Mouse (Mus musculus) heart, embryonic 11.5 days (tissue): ENCODE measurements around the gene Tas2r107. TPM values are rescaled to one million over a fixed set of nuclear protein-coding genes. Genes with fewer than 3 reads are reported as not detected.
"Not testable (repeated sequence)": the region's sequence is repeated elsewhere in the genome, so short reads cannot be mapped to it uniquely, and the experiment has no call there.

Source experiments
- ATAC-seq: fragments of 200-750 bp; cut with Nextera tagmentation; replicated peaks from 2 replicates; pipeline ENCODE4 v1.8.0; 2017; ENCODE audit warnings: moderate library complexity; ENCODE audit not compliant: insufficient number of reproducible peaks, low FRiP score, low TSS enrichment
- H3K27ac ChIP-seq: fragments of 300-500 bp; sonication (generic); 2 replicates; pipeline ENCODE4 v1.5.1; 2014; ENCODE audit warnings: mild to moderate bottlenecking, low read depth, low read length
- H3K27me3 ChIP-seq: fragments of 300-500 bp; sonication (generic); 2 replicates; pipeline ENCODE4 v1.6.1; 2014; ENCODE audit warnings: mild to moderate bottlenecking, low read length, mixed read lengths; ENCODE audit not compliant: control insufficient read depth, insufficient read depth
- H3K36me3 ChIP-seq: fragments of 300-500 bp; sonication (generic); 2 replicates; pipeline ENCODE4 v1.6.1; 2014; ENCODE audit warnings: mild to moderate bottlenecking, low read length, moderate library complexity, mixed read lengths; ENCODE audit not compliant: control insufficient read depth, insufficient read depth
- H3K4me1 ChIP-seq: fragments of 300-500 bp; sonication (generic); 2 replicates; pipeline ENCODE4 v1.6.1; 2014; ENCODE audit warnings: low read length; ENCODE audit not compliant: control insufficient read depth, insufficient read depth
- H3K4me2 ChIP-seq: fragments of 300-500 bp; sonication (generic); 2 replicates; pipeline ENCODE4 v1.6.1; 2014; ENCODE audit warnings: mild to moderate bottlenecking, moderate library complexity
- H3K4me3 ChIP-seq: fragments of 300-500 bp; sonication (generic); 2 replicates; pipeline ENCODE4 v1.5.1; 2014; ENCODE audit warnings: low read depth, low read length
- H3K9ac ChIP-seq: fragments of 300-500 bp; sonication (generic); 2 replicates; pipeline ENCODE4 v1.6.1; 2014; ENCODE audit warnings: mild to moderate bottlenecking, low read depth, low read length, moderate library complexity
- H3K9me3 ChIP-seq: fragments of 300-500 bp; sonication (generic); replicated peaks from 2 replicates; pipeline ENCODE4 v1.6.1; 2016; ENCODE audit warnings: low read length; ENCODE audit not compliant: control insufficient read depth
- WGBS: fragments of 180-500 bp; shearing (Covaris S2); extraction: QIAGEN DNeasy Blood & Tissue Kit; methylation state at CpG from one replicate; pipeline ENCODE4 v1.1.7; 2014; ENCODE audit not compliant: insufficient replicate concordance; 5-methylcytosine and 5-hydroxymethylcytosine counted together
- polyA plus RNA-seq: library from polyadenylated mRNA; unstranded; fragments of >200 nt; fragmentation: Nextera tagmentation; extraction: Ambion mirVana; gene quantifications from 2 replicates; pipeline ENCODE4 v1.2.1, GENCODE M21; 2014

Tas2r107 gene
- polyA plus RNA-seq, result not detected in 2 replicates

DNA sequence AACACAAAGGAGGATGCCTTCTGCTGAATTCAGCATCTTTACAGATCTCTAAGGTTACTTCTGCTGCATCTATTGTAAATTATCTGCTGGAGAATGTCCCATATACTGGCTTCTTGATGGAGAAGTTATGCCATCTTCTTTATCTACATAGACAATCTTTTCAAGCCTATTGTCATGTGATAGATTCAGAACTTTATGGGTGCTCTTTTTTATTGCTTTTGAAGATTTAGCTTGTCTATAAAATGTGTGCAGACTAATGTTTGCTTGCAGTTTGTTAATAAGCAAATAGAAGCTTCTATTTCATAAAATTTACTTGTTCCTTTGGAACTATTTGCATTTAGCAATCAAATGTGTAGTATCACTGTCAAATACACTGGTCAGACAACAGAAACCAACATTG is at the start of gene Tas2r107:
Gene Tas2r107 (minus strand): TSS at position 101 of the 400 bp plus-strand sequence.
- H3K4me3 ChIP-seq, result no peak within 1 kb of the TSS
- no peaks in the 10 kb centered on the region for H3K4me1 ChIP-seq
- H3K36me3 ChIP-seq, result no peaks in the 10 kb centered on the region
- H3K9me3 ChIP-seq, result 0 out of 2 replicates have a peak, but pooled peaks cover 3% of the 10 kb centered on the region
- ATAC-seq, result no peak
- no peak within 1 kb of the TSS for H3K9ac ChIP-seq
- no peaks in the 10 kb centered on the region for H3K27me3 ChIP-seq
- no peak within 1 kb of the TSS for H3K27ac ChIP-seq
- no peak within 1 kb of the TSS for H3K4me2 ChIP-seq

DNA sequence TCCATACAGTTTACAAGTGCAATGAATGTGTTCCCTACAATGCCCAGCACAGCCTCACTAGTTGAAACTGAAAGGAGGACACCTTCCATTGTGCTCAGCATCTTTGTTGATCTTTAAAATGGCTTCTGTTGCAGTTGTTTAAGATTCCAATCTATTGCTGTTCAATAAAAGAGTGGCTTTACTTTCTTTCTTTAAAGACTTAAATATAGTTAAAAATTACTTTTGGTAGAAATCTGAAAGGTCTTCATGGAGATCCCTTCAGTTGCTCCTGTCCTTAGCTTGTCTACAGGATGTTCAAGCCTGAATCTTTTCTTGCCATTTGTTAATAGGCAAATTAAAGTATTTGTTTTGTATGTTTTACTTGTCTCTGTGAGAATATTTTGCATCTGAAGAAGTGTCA is 30.0 kb upstream of the Tas2r107 start, which contains the start of gene Tas2r114:
Gene Tas2r114 (minus strand): TSS at position 101 of the 400 bp plus-strand sequence.
- ATAC-seq, result no peak
- Histone ChIP-seq H3K9me3 (no peaks in the 10 kb centered on the region), H3K9ac (no peak within 1 kb of the TSS), H3K4me2 (no peak within 1 kb of the TSS), H3K4me1 (no peaks in the 10 kb centered on the region), H3K27ac (no peak within 1 kb of the TSS), H3K4me3 (no peak within 1 kb of the TSS), H3K36me3 (no peaks in the 10 kb centered on the region), H3K27me3 (no peaks in the 10 kb centered on the region)

DNA sequence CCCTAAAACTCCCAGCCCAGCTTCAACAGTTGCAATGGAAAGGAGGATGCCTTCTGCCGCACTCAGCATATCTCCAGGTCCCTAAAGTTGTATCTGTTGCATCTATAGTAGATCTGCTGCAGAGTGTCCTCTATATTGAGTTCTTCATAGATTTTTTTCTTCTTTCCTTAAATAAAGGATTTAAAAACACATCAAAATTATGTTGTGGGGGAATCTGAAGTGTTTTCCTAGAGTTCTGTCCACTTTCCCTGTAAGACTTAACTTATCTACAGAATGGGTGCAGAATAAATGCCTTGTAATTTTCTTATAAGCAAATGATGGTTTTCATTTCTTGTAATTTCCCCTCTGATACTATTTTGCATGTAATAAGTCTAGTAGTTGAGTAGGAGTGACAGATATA is 27.4 kb upstream of the Tas2r107 start, which contains the start of gene Tas2r105:
Gene Tas2r105 (minus strand): TSS at position 101 of the 400 bp plus-strand sequence.
- no peaks in the 10 kb centered on the region for H3K4me1 ChIP-seq

DNA sequence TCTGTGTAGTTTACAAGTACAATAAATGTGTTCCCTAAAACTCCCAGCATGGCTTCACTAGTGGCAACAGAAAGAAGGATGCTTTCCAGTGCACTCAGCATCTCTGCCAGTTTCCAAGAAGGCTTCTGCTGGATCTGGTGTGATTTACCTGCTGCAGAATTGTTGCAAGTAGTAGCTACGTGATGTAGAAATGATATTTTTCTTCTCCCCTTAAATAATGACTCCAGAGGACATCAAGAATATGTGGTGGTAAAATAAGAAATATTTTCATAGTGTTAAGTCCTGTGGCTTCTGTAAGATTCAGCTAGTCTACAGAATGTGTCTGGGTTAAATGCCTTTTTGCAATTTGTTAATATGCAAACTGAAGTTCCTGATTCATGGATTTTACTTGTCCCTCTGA is 25.7 kb upstream of the Tas2r107 start, which contains the start of gene Tas2r104:
Gene Tas2r104 (minus strand): TSS at position 101 of the 400 bp plus-strand sequence.
- no peak within 1 kb of the TSS for H3K27ac ChIP-seq
- no peak within 1 kb of the TSS for H3K4me2 ChIP-seq
- no peak for ATAC-seq
- no peaks in the 10 kb centered on the region for H3K4me1 ChIP-seq
- H3K9ac ChIP-seq, result no peak within 1 kb of the TSS
- no peaks in the 10 kb centered on the region for H3K36me3 ChIP-seq
- 67% methylated on average over 1 of the region's 1 CpGs for WGBS
- H3K4me3 ChIP-seq, result no peak within 1 kb of the TSS
- no peaks in the 10 kb centered on the region for H3K9me3 ChIP-seq
- no peaks in the 10 kb centered on the region for H3K27me3 ChIP-seq

More for the DNA sequence above, 27.4 kb upstream of the Tas2r107 start, which contains the start of gene Tas2r105:
- H3K9ac ChIP-seq, result no peak within 1 kb of the TSS
- no peaks in the 10 kb centered on the region for H3K36me3 ChIP-seq
- no peak within 1 kb of the TSS for H3K27ac ChIP-seq
- no peaks in the 10 kb centered on the region for H3K27me3 ChIP-seq
- WGBS, result 74% methylated on average over 1 of the region's 1 CpGs
- H3K4me3 ChIP-seq, result no peak within 1 kb of the TSS
- no peak for ATAC-seq
- no peaks in the 10 kb centered on the region for H3K9me3 ChIP-seq
- H3K4me2 ChIP-seq, result no peak within 1 kb of the TSS

DNA sequence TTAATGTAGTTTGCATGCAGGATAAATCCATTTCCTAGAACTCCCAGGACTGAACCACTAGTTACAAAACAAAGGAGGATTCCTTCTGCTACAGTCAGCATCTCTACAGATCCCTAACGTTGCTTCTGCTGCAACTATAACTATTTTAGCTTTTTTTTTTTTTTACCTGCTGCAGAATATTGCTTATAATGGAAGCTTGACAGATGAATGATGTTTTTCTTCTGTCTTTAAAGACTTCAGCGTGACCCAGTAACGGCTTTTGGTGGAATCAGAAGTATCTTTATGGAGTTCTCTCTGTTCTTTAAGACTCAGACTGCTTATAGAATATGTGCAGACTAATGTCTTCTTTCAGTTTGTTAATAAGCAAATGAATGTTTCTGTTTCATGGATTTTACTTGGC is 18.8 kb upstream of the Tas2r107 start, which contains the start of gene Tas2r106:
Gene Tas2r106 (minus strand): TSS at position 101 of the 400 bp plus-strand sequence.
- no peak within 1 kb of the TSS for H3K4me3 ChIP-seq
- H3K27me3 ChIP-seq, result no peaks in the 10 kb centered on the region
- H3K9me3 ChIP-seq, result no peaks in the 10 kb centered on the region
- H3K4me1 ChIP-seq, result no peaks in the 10 kb centered on the region
- H3K9ac ChIP-seq, result no peak within 1 kb of the TSS
- ATAC-seq, result no peak
- H3K4me2 ChIP-seq, result no peak within 1 kb of the TSS
- no peaks in the 10 kb centered on the region for H3K36me3 ChIP-seq
- no peak within 1 kb of the TSS for H3K27ac ChIP-seq
- 71% methylated on average over 3 of the region's 3 CpGs for WGBS

DNA sequence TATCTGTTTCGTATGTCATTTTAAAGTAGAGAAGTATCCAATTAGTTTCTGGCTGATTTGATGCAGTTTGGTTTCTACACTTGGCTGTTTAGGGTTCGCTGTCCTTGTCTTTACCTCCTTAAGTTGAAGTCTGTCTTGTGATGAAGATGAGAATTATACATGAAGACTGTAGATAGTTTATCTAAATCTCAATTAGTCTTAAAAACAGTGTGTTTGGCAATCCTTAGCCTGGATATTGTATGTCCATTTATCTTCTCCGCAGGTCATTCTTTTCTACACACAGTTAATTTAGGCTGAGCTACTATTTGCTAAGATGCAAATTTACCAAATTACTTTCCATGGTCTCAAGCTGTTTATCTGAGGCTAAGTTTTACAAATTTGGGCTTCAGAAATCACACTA is 29.1 kb downstream of the Tas2r107 start, which contains the start of gene Tas2r130:
Gene Tas2r130 (minus strand): TSS at position 101 of the 400 bp plus-strand sequence.
- no peak within 1 kb of the TSS for H3K9ac ChIP-seq
- H3K27ac ChIP-seq, result no peak within 1 kb of the TSS
- no peaks in the 10 kb centered on the region for H3K9me3 ChIP-seq
- H3K36me3 ChIP-seq, result no peaks in the 10 kb centered on the region
- H3K4me2 ChIP-seq, result no peak within 1 kb of the TSS
- no peak within 1 kb of the TSS for H3K4me3 ChIP-seq
- ATAC-seq, result no peak
- 75% methylated on average over 3 of the region's 3 CpGs for WGBS
- H3K27me3 ChIP-seq, result no peaks in the 10 kb centered on the region
- no peaks in the 10 kb centered on the region for H3K4me1 ChIP-seq

DNA sequence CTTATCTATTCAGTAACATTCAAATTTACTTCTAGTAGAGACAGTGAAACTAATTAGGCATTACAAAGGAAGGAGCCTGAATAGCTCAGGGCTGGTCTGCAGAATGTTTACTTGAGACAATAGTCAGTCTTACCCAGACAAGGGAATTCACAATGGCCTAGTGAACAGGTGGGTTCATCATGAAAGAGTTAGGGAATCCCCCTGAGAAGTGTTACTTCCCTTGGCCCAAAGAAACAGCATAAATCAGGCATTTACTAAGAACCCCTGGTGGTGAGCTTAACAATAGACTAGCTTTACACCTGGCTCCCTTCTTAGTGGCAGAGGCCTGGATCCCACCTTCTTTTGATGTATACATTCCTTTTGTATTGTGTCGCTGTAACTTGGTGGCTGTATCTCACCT is 50.0 kb downstream of the Tas2r107 start:
- H3K27ac ChIP-seq, ATAC-seq, H3K4me3 ChIP-seq, H3K36me3 ChIP-seq, H3K9ac ChIP-seq, H3K4me2 ChIP-seq, H3K27me3 ChIP-seq, H3K9me3 ChIP-seq, H3K4me1 ChIP-seq: not testable (repeated sequence)
- 84% methylated on average over 1 of the region's 1 CpGs for WGBS

Other genes with a start within 250 kb of the Tas2r107 start
- not detected in 2 replicates for gene 5430401F13Rik, start 173.7 kb downstream of the Tas2r107 start, polyA plus RNA-seq
- gene Gm6619, start 173.7 kb downstream of the Tas2r107 start, polyA plus RNA-seq, result not detected in 2 replicates
- not detected in 2 replicates for gene Tas2r130, start 29.2 kb downstream of the Tas2r107 start, polyA plus RNA-seq
- not detected in 2 replicates for gene Tas2r106, start 18.7 kb upstream of the Tas2r107 start, polyA plus RNA-seq
- not detected in 2 replicates for gene Tas2r104, start 25.6 kb upstream of the Tas2r107 start, polyA plus RNA-seq
- gene Tas2r105, start 27.3 kb upstream of the Tas2r107 start, polyA plus RNA-seq, result not detected in 2 replicates
- gene Tas2r114, start 29.9 kb upstream of the Tas2r107 start, polyA plus RNA-seq, result not detected in 2 replicates